Mouse (Mus musculus) urinary bladder, postnatal 25 days (tissue): ENCODE measurements around the gene Hal.

Source experiments
- DNase-seq: peaks from one replicate; pipeline ENCODE4 v3.0.0; 2022; ENCODE audit warnings: low spot score

The Hal gene

GRCm38 (mm10) chr10:93567841-93568566 lies 79.4 kb downstream of the Hal start:
- no peak for DNase-seq

- no peak for DNase-seq
These were observed 80.1 kb downstream of the Hal start for GRCm38 (mm10) chr10:93568671-93569070.
